Mouse (Mus musculus) megakaryocyte, embryonic 14.5 days (primary cell): ENCODE measurements at regions not wholly inside any gene's neighbourhood (a gene's known extent, or its start where the extent isn't known, plus 50 kb on each side); places are given as distances from the start of the nearest gene placed in this dataset.

ENCODE experiments used
- FLI1 ChIP-seq: IDR thresholded peaks from 2 replicates; pipeline ENCODE4 v1.6.1; 2012; ENCODE audit warnings: low read length, inconsistent platforms, mixed read lengths
- GATA1 ChIP-seq: IDR thresholded peaks from 3 replicates; pipeline ENCODE4 v1.6.1; 2012; ENCODE audit warnings: mixed read lengths, low read length, inconsistent platforms, borderline replicate concordance

DNA sequence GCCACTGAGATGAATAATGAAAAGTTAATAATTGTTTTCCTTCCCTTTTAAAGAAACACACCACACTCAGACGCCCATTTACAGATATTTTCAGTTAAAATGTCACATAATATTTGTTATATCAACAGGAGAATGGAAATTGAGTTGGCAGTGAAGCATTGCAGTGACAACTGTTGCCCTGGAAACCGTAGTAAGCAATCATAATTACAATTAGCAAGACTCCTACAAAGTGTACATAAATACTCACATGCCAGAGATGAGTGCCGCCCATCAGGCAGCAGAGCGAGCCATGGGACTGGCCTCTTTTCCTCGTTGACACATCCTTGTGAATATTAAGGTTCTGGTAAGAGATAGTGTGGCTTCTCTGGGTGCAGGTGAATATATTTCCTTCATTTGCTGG, 129.6 kb upstream of the Kif2a start:
- TF ChIP-seq GATA1 (no peak), FLI1 (no peak)
